Mouse (Mus musculus) urinary bladder, postnatal 14 days (tissue): ENCODE measurements around the gene Slc28a2.
"Not testable (repeated sequence)": the region's sequence is repeated elsewhere in the genome, so short reads cannot be mapped to it uniquely, and the experiment has no call there.

Source experiments
- DNase-seq: peaks from one replicate; pipeline ENCODE4 v3.0.0; 2021; ENCODE audit warnings: low spot score

Gene Slc28a2

GRCm38 (mm10) chr2:122426200-122426599, at the start of gene Slc28a2:
Gene Slc28a2, plus strand, starts transcription at chr2:122426477.
- not testable (repeated sequence) for DNase-seq

DNA sequence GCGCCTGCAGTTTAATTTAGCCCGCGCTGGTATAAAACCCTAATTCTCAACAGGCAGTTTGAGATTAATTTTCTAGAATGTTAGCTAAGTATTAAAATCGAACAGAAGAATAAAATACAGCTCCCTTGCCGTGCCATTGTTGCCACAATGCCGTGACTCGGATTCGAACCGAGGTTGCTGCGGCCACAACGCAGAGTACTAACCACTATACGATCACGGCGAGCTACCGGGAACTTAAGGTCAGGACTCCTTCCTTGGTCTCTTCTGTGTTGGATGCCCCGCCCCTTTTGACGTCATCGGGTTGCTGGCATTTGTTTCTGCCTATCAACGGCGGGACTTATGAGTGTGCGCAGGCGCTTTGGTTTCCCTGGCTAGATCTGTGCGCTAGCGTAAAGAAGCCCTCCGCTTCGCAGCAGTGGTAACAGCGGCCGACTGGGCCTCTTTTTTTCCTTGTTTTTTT, 49.0 kb upstream of the Slc28a2 start:
- DNase-seq = peak; percentile 96

GRCm38 (mm10) chr2:122377751-122378246, 48.5 kb upstream of the Slc28a2 start:
- DNase-seq = peak; percentile 68

DNA sequence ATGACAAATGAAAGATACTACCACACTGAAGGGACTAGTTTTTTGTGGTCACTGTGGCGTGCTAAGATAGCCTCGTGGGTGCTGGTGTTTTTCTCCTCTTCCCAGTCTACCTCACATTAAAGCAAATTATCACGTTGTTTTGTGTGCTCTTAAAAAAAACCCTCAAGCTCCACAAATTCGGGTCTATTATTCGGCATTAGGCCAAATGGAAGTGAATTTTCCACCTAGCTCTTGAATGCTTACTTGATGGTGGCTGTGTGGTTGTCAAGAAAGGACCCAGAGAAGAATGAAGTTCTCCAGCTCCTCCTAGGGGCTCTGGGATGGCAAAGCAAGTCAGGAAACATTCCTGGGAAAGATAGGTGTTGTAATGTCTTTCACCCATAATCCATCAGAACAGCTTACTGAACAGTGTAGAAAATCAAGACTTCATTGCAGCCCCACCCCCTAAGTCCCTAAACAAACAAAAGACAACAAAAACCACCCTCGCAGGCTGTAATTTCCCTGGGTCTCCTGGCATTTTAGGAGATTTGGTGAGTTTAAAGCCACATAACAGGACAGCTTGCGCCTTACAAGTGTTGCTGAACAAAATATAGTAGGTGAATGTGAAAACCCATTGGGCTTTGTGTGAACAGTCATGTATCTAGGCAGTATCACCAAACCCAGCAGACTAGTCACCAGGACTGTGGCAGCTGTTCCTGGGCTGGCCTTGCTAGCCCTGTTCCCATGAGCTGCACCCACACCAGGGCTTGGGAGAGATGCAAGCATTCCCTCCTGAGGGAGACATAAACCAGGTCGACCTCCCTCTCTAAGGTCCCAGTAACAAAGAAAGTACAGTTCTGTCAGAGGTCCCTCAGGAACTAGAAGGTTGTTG, 47.6 kb upstream of the Slc28a2 start:
- peak; percentile 39 for DNase-seq

- DNase-seq = no peak
Observed at GRCm38 (mm10) chr2:122379292-122379650, 47.0 kb upstream of the Slc28a2 start.

DNA sequence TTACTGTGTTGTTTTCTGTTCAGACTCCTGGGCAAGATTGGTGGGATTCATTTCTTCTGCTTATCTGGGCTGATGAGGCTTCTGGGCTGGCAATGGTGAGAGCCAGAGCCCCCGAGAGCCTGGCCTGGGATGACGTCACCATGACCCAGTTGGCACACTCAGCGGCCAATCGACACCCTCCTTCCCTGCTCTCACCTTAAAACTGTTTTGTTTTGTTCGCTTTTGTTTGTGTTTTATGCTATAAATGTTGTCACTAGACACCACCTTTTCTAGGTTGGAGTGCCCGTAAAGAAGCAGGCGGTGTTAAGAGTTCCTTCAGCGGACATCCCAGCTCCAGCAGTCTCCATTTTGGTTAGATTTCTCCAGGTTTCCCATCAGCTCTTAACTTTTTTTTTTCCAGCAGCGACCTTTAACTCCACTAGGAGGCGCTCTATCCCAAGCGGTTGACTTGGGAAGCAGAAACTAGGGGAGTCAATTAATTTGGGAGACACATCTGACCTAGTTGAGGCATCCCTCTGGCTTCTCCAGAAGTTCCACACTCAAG, 45.4 kb upstream of the Slc28a2 start:
- peak; percentile 48 for DNase-seq

GRCm38 (mm10) chr2:122381329-122382103, 44.8 kb upstream of the Slc28a2 start:
- DNase-seq = no peak

GRCm38 (mm10) chr2:122382121-122382520, 44.2 kb upstream of the Slc28a2 start:
- DNase-seq = no peak

DNA sequence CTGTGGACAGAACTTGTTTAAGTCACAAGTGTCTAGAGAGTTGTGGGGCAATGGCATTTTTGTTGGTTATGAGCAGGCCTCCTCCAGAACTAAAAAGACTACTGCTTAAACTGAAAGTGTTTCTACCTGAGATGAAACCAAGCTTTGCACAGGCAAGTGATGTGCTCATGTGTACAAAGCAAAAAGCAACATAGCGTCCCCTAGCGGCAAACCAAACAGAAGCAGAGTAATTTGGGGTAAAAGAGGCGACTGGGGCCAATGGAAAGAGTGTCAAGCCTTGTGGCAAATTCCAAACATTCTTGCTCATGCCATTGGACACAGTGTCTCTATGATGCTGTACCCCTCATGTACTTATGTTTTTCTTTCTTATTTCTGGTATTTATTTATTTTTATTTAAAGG, 41.2 kb upstream of the Slc28a2 start:
- no peak for DNase-seq

GRCm38 (mm10) chr2:122387135-122387534, 39.1 kb upstream of the Slc28a2 start:
- DNase-seq = not testable (repeated sequence)

- DNase-seq = no peak
Observed at GRCm38 (mm10) chr2:122396150-122396549, 30.1 kb upstream of the Slc28a2 start.

DNA sequence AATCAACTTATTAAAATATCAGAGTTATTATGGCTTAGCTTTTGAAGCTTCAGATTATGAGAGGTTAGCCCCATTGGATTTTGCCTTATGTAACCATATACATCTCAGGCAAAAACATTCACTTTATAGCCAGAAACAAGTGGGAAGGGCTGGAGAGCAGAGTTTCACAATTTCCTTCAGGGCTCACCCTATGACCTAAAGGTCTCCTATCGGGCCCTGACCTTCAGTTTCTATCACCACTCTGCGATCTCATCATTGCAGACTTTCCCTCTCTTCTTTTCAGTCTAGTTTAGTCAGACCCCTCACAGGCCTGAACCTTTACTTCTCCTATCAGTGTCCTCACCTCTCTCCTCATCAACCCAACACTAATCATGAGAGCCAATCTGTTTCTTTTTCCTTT, 18.7 kb upstream of the Slc28a2 start:
- DNase-seq = no peak

DNA sequence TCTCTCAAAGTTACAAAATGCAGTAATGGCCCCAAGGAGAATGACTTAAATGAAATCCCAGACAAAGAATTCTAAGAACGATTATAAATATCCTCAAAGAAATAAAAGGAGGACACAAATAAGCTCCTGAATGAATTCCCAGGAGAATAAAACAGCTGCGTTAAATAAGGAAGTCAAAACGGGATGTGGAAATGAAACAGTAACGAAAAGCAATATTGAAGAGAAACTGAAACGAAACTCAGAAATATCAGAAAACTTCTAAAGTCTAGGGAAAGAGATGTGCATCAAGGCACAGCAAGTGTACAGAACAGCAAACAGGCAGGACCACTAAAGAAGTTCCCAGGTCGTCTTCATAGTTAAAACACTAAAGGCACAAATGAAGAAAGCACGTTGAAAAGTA, 17.3 kb upstream of the Slc28a2 start:
- DNase-seq = no peak

DNA sequence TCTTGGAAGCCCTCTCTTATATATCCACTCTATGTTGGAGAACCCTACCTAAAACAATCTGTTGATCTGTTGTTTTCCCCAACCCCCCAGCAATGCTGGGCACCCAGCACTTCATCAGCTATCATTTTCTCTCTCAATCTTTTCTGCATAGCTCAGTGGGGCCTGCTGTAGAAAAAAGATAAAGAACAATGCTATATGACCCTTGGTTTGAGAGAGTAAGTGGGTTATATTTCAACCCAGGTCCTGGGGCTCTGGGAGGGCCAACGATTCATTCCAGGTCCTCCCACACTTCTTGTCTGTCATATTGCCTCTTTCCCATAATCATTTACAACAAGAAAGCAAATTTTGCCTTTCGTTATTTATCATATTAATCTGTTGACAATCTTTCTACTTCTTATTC, 368 bp downstream of the Slc28a2 start:
- DNase-seq = not testable (repeated sequence)

DNA sequence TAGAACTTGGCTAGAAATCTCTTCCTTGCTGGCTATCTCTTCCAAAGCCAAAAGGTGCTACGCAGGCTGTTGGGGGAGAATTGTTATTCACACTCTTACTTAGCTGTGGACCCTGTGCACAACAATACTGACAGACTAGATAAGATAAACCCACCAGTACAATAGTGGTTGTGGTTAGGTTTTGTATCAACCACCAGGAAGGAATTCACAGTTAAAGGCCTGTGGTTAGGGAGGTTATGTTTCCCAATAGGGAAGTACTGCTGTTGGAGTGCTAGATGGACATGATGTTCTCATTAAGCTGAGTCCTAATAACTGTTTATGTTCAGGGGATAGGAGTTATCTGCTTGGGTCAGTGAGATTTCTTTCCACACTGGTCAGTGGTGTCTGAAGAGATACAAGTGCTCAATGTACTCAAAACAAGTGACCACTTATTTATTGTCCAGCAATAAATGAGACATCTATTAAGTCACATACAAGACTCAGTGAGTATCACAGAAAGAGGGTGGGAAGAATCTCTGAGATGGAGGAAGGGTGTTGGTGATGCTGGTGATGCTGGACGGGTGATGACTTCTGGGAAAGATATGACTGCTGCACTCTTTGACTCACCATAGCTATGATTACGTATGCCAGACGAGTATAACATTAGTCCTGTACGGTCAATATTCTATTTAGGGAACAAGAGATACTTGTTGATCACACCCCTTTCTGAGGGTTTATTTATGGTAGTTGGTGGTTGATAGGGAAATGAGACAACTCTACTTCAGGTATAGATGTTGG, 12.6 kb downstream of the Slc28a2 start:
- DNase-seq = not testable (repeated sequence)

DNA sequence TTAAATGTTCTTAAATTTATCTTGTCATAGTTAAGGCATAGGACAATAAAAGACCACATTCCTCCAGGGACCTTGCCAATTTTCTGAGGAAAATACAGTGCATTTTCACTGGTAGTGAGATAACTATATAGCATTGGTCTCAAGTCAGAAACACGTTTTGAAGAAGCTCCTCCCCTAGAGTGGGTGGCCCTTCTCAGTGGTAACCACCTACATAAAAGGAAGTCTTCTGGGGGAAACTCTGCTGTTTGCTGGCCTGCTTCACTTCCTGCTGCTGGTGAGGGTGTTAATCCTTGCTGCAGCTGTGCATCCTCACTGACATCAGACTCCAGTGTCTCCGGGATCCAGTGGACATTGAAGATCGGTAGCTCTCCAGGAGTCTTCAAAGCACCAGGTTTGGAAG, 14.2 kb downstream of the Slc28a2 start:
- DNase-seq = not testable (repeated sequence)

GRCm38 (mm10) chr2:122441000-122441933, 15.0 kb downstream of the Slc28a2 start:
- no peak for DNase-seq

GRCm38 (mm10) chr2:122450351-122450750, 24.1 kb downstream of the Slc28a2 start:
- DNase-seq = no peak

DNA sequence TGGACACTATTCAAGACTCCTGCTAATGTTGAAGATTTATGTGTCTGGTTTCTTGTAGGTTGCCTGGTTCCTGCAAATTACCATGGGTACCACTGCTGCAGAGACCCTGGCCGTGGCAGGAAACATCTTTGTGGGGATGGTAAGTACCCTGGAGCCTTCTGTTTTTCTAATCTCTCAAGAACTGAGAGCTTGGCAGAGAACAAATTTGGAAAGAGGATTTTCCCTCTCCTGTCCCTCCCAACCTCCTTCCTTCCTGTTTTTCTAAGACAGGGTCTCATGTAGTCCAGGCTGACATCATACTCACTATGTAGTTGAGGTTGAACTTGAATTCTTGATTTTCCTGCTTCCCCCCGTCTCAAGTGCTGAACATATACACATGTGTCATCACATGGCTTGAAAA, 26.1 kb downstream of the Slc28a2 start:
- DNase-seq = no peak

GRCm38 (mm10) chr2:122466901-122467300, 40.6 kb downstream of the Slc28a2 start:
- no peak for DNase-seq
